Mouse (Mus musculus): ENCODE results near the gene Pfdn6.

GRCm38 (mm10) chr17:33897114-33897794, 42.9 kb downstream of the Pfdn6 start:
- TF ChIP-seq POLR2A (IDR thresholded peaks at IDR 0.05; ENCODE audit: borderline replicate concordance, low read depth, low read length): no peak
- TF ChIP-seq CTCF (IDR thresholded peaks at IDR 0.05; ENCODE audit: low read depth, low read length): peak; percentile 46
